Mouse (Mus musculus) hindbrain, embryonic 11.5 days (tissue): ENCODE results near the gene Ankrd28. TPM values are rescaled to one million over a fixed set of nuclear protein-coding genes. Genes with fewer than 3 reads are reported as not detected.

Experiments
- polyA plus RNA-seq: library from polyadenylated mRNA; unstranded; fragments of >200 nt; fragmentation: Nextera tagmentation; extraction: Ambion mirVana; gene quantifications from 2 replicates; pipeline ENCODE4 v1.2.1, GENCODE M21; 2014

The Ankrd28 gene
- polyA plus RNA-seq, 1 experiment from 2014 or later = 10.5 TPM

Other genes starting within 250 kb of the Ankrd28 start
- gene Colq, start 239.3 kb downstream of the Ankrd28 start, polyA plus RNA-seq = 0.27 TPM in 1 of 2 replicates, not detected in the other
- 0.42 and 1.1 TPM in 2 replicates for gene Gm49387, start 189.8 kb downstream of the Ankrd28 start, polyA plus RNA-seq
- gene Btd, start 189.6 kb downstream of the Ankrd28 start, polyA plus RNA-seq = 17.5 and 18.4 TPM in 2 replicates
- 9.4 and 12.3 TPM in 2 replicates for gene Hacl1, start 189.4 kb downstream of the Ankrd28 start, polyA plus RNA-seq
- gene Galnt15, start 198.3 kb upstream of the Ankrd28 start, polyA plus RNA-seq = 0.18 and 0.23 TPM in 2 replicates